Mouse (Mus musculus) myocyte (in vitro differentiated cells): Measurements from ENCODE around the gene Gper1.

Experiments
- E2F4 ChIP-seq: IDR thresholded peaks from one replicate; pipeline ENCODE4 v1.6.1; 2011; ENCODE audit warnings: mild to moderate bottlenecking, control low read depth, moderate library complexity; ENCODE audit not compliant: insufficient read depth
- MYOD1 ChIP-seq, 3 experiments: IDR thresholded peaks; one replicate each; pipeline ENCODE4 v1.6.1; 2011; ENCODE audit warnings: control low read depth in 2 of 3, low read depth in 2 of 3, mild to moderate bottlenecking in 2 of 3, moderate library complexity in 1 of 3; ENCODE audit not compliant: insufficient read length in 2 of 3, control insufficient read depth in 1 of 3
- POLR2A ChIP-seq: IDR thresholded peaks from one replicate; pipeline ENCODE4 v1.6.1; 2011; ENCODE audit warnings: low read depth, mild to moderate bottlenecking, control low read depth, moderate library complexity; ENCODE audit not compliant: insufficient read length
- POLR2AphosphoS2 ChIP-seq: IDR thresholded peaks from one replicate; pipeline ENCODE4 v1.6.1; 2011; ENCODE audit warnings: low read depth, control low read depth; ENCODE audit not compliant: insufficient read length
- TCF12 ChIP-seq: IDR thresholded peaks from one replicate; pipeline ENCODE4 v1.6.1; 2011; ENCODE audit warnings: mild to moderate bottlenecking, control low read depth; ENCODE audit not compliant: poor library complexity, insufficient read depth, severe bottlenecking
- TCF3 ChIP-seq: IDR thresholded peaks from one replicate; pipeline ENCODE4 v1.6.1; 2011; ENCODE audit warnings: low read depth, control low read depth; ENCODE audit not compliant: insufficient read length
- USF1 ChIP-seq: IDR thresholded peaks from one replicate; pipeline ENCODE4 v1.6.1; 2011; ENCODE audit warnings: low read depth, mild to moderate bottlenecking, control low read depth, moderate library complexity

GRCm38 (mm10) chr5:139381586-139382513 lies 41.1 kb upstream of the Gper1 start:
- TF ChIP-seq POLR2AphosphoS2 = no peak
- no peak for TF ChIP-seq POLR2A
- no peak for TF ChIP-seq MYOD1 (IDR thresholded peaks at IDR 0.05; ENCODE audit: control insufficient read depth in 1 of 3, insufficient read length in 2 of 3, low read depth in 2 of 3)
- no peak for TF ChIP-seq USF1
- no peak for TF ChIP-seq E2F4
- TF ChIP-seq TCF12 = no peak
- TF ChIP-seq TCF3 = no peak
